Mouse (Mus musculus) small intestine, adult 2 months (tissue): Measurements from ENCODE around the gene Mbtps1. TPM values are rescaled to one million over a fixed set of nuclear protein-coding genes. Genes with fewer than 3 reads are reported as not detected.

ENCODE experiments used
- H3K27ac ChIP-seq: fragments of 200-500 bp; 2 replicates; pipeline ENCODE4 v1.5.1; 2012; ENCODE audit warnings: low read depth, low read length, control low read depth, inconsistent platforms; ENCODE audit not compliant: insufficient read depth
- H3K27me3 ChIP-seq: fragments of 200-500 bp; 2 replicates; pipeline ENCODE4 v1.6.1; 2012; ENCODE audit warnings: mild to moderate bottlenecking, moderate library complexity, low read length, inconsistent platforms; ENCODE audit not compliant: control insufficient read depth, insufficient read depth
- H3K36me3 ChIP-seq: fragments of 200-500 bp; 2 replicates; pipeline ENCODE4 v1.6.1; 2012; ENCODE audit warnings: mild to moderate bottlenecking, low read length, control low read depth, inconsistent platforms; ENCODE audit not compliant: control insufficient read depth, insufficient read depth
- H3K4me1 ChIP-seq: fragments of 200-500 bp; 2 replicates; pipeline ENCODE4 v1.6.1; 2012; ENCODE audit warnings: low read length, inconsistent platforms, mixed read lengths; ENCODE audit not compliant: control insufficient read depth, insufficient read depth, insufficient read length
- H3K4me3 ChIP-seq: fragments of 200-500 bp; 2 replicates; pipeline ENCODE4 v1.5.1; 2012; ENCODE audit warnings: low read depth, mild to moderate bottlenecking, control low read depth, inconsistent platforms, low read length, moderate library complexity
- CTCF ChIP-seq: fragments of 200-500 bp; IDR thresholded peaks from 2 replicates; pipeline ENCODE4 v1.5.1; 2012; ENCODE audit warnings: low read depth, mild to moderate bottlenecking, control low read depth, inconsistent platforms, low read length, moderate library complexity, mixed read lengths; ENCODE audit not compliant: insufficient replicate concordance, insufficient read length; ENCODE audit errors: extremely low read depth
- POLR2A ChIP-seq: fragments of 200-500 bp; IDR thresholded peaks from 2 replicates; pipeline ENCODE4 v1.6.1; 2012; ENCODE audit warnings: low read depth, mild to moderate bottlenecking, control low read depth, inconsistent platforms, low read length, moderate library complexity
- WGBS: fragments of 180-500 bp; shearing (Covaris S2); methylation state at CpG from one replicate; pipeline ENCODE4 v1.1.7; 2018; 5-methylcytosine and 5-hydroxymethylcytosine counted together
- polyA plus RNA-seq: library from polyadenylated mRNA; depleted of rRNA; stranded (reverse); fragments of >200 nt; gene quantifications from 2 replicates; pipeline ENCODE4 v1.2.3, GENCODE M21; 2012

Gene Mbtps1
- polyA plus RNA-seq, 1 experiment = 43.1 TPM

- peaks cover 6% of the 10 kb centered on the region; the same call in 1 of the 2 replicates for H3K4me1 ChIP-seq
- no peaks in the 10 kb centered on the region for H3K27me3 ChIP-seq
- no peak for TF ChIP-seq CTCF
- no peak for TF ChIP-seq POLR2A
- 64% methylated on average over 6 of the region's 6 CpGs for WGBS
- peak overlapping the region; percentile 29; the same call in 1 of the 2 replicates for H3K27ac ChIP-seq
- no peak overlapping the region for H3K4me3 ChIP-seq
- peaks cover 60% of the 10 kb centered on the region for H3K36me3 ChIP-seq
These were observed 13.4 kb downstream of the Mbtps1 start for GRCm38 (mm10) chr8:119545180-119545579.

- Histone ChIP-seq H3K4me3 (no peak overlapping the region), H3K4me1 (peaks cover 6% of the 10 kb centered on the region; the same call in 1 of the 2 replicates), H3K36me3 (peaks cover 65% of the 10 kb centered on the region), H3K27ac (no peak overlapping the region), H3K27me3 (no peaks in the 10 kb centered on the region)
- TF ChIP-seq POLR2A = no peak
- no peak for TF ChIP-seq CTCF
- WGBS = 61% methylated on average over 3 of the region's 3 CpGs
These were observed 13.9 kb downstream of the Mbtps1 start for GRCm38 (mm10) chr8:119544606-119545005.

GRCm38 (mm10) chr8:119531973-119532372 lies 26.6 kb downstream of the Mbtps1 start:
- Histone ChIP-seq H3K27me3 (no peaks in the 10 kb centered on the region), H3K36me3 (peaks cover 61% of the 10 kb centered on the region), H3K4me1 (peaks cover 33% of the 10 kb centered on the region), H3K4me3 (no peak overlapping the region), H3K27ac (peak overlapping the region; percentile 95)
- WGBS = 79% methylated on average over 9 of the region's 9 CpGs
- TF ChIP-seq CTCF = no peak
- no peak for TF ChIP-seq POLR2A

GRCm38 (mm10) chr8:119531397-119531796 lies 27.1 kb downstream of the Mbtps1 start:
- Histone ChIP-seq H3K27me3 (no peaks in the 10 kb centered on the region), H3K36me3 (peaks cover 60% of the 10 kb centered on the region), H3K27ac (peak overlapping the region; percentile 95), H3K4me3 (no peak overlapping the region), H3K4me1 (peaks cover 33% of the 10 kb centered on the region)
- 71% methylated on average over 3 of the region's 3 CpGs for WGBS
- TF ChIP-seq POLR2A (no peak), CTCF (no peak)

- peak overlapping the region; percentile 95 for H3K27ac ChIP-seq
- 31% methylated on average over 6 of the region's 6 CpGs for WGBS
- H3K27me3 ChIP-seq = no peaks in the 10 kb centered on the region
- H3K4me1 ChIP-seq = peaks cover 33% of the 10 kb centered on the region
- TF ChIP-seq CTCF (no peak), POLR2A (no peak)
- H3K36me3 ChIP-seq = peaks cover 56% of the 10 kb centered on the region
- no peak overlapping the region for H3K4me3 ChIP-seq
These were observed 27.6 kb downstream of the Mbtps1 start for GRCm38 (mm10) chr8:119530937-119531336.

GRCm38 (mm10) chr8:119528762-119529161 lies 29.8 kb downstream of the Mbtps1 start:
- Histone ChIP-seq H3K4me3 (no peak overlapping the region), H3K4me1 (peaks cover 33% of the 10 kb centered on the region), H3K36me3 (peaks cover 57% of the 10 kb centered on the region), H3K27ac (peak overlapping the region; percentile 97), H3K27me3 (no peaks in the 10 kb centered on the region)
- WGBS = 37% methylated on average over 7 of the region's 7 CpGs
- peak; percentile 49; the same call in 1 of the 2 replicates for TF ChIP-seq POLR2A
- TF ChIP-seq CTCF = no peak

GRCm38 (mm10) chr8:119520102-119520501 lies 38.4 kb downstream of the Mbtps1 start:
- TF ChIP-seq POLR2A (no peak), CTCF (peak; percentile 25; the same call in 1 of the 2 replicates)
- H3K27ac ChIP-seq = no peak overlapping the region
- WGBS = 72% methylated on average over 7 of the region's 7 CpGs
- no peak overlapping the region for H3K4me3 ChIP-seq
- H3K4me1 ChIP-seq = no peaks in the 10 kb centered on the region
- no peaks in the 10 kb centered on the region for H3K27me3 ChIP-seq
- peaks cover 85% of the 10 kb centered on the region for H3K36me3 ChIP-seq

- H3K27ac ChIP-seq = no peak overlapping the region
- H3K4me3 ChIP-seq = no peak overlapping the region
- H3K4me1 ChIP-seq = no peaks in the 10 kb centered on the region
- H3K27me3 ChIP-seq = no peaks in the 10 kb centered on the region
- H3K36me3 ChIP-seq = peaks cover 90% of the 10 kb centered on the region
- TF ChIP-seq CTCF (no peak), POLR2A (no peak)
- WGBS = 70% methylated on average over 5 of the region's 5 CpGs
These were observed 41.9 kb downstream of the Mbtps1 start for GRCm38 (mm10) chr8:119516674-119517073.
